Mouse (Mus musculus): ENCODE results near the gene Il25. TPM values are rescaled to one million over a fixed set of nuclear protein-coding genes. Genes with fewer than 3 reads are reported as not detected.

Il25 gene
- polyA plus RNA-seq (2012; ENCODE audit: low replicate concordance) = not detected in 2 replicates

GRCm38 (mm10) chr14:54932645-54933150 lies at the start of gene Il25:
TSS of gene Il25 (plus strand) at chr14:54932695.

GRCm38 (mm10) chr14:54883154-54884021 lies 49.1 kb upstream of the Il25 start, which contains the start of the genes Bcl2l2 and Gm20521:
TSS of gene Bcl2l2 (plus strand) at chr14:54883377.
TSS of gene Gm20521 (plus strand) at chr14:54883441.

GRCm38 (mm10) chr14:54892200-54892599 lies 40.3 kb upstream of the Il25 start, which contains the start of gene Pabpn1:
TSS of gene Pabpn1 (plus strand) at chr14:54892500.

GRCm38 (mm10) chr14:54912886-54913285 lies 19.6 kb upstream of the Il25 start, which contains the start of gene Slc22a17:
TSS of gene Slc22a17 (minus strand) at chr14:54913132.

GRCm38 (mm10) chr14:54925349-54926342 lies 6.8 kb upstream of the Il25 start, which contains the start of gene Efs:
TSS of gene Efs (minus strand) at chr14:54926126.

GRCm38 (mm10) chr14:54935904-54936830 lies 3.7 kb downstream of the Il25 start, which contains the start of gene Cmtm5:
TSS of gene Cmtm5 (plus strand) at chr14:54936261.

GRCm38 (mm10) chr14:54966320-54966977 lies 34.0 kb downstream of the Il25 start, which contains the start of gene Myh6:
TSS of gene Myh6 (minus strand) at chr14:54966927.

GRCm38 (mm10) chr14:54976633-54977032 lies 44.1 kb downstream of the Il25 start, which contains the start of gene Gm17428:
TSS of gene Gm17428 (plus strand) at chr14:54976933.

Other genes with a start within 250 kb of the Il25 start
- gene 1700123O20Rik, start 246.5 kb upstream of the Il25 start, polyA plus RNA-seq (2012; ENCODE audit: low replicate concordance) = 21.9 and 24.6 TPM in 2 replicates
- gene Acin1, start 245.8 kb upstream of the Il25 start, polyA plus RNA-seq (2012; ENCODE audit: low replicate concordance) = 173 and 343 TPM in 2 replicates
- gene Gm29776, start 233.9 kb upstream of the Il25 start, polyA plus RNA-seq (2012; ENCODE audit: low replicate concordance) = not detected in 2 replicates
- 1.6 and 3.1 TPM in 2 replicates for gene Cebpe, start 220.5 kb upstream of the Il25 start, polyA plus RNA-seq (2012; ENCODE audit: low replicate concordance)
- 19.6 and 21.8 TPM in 2 replicates for gene Slc7a8, start 150.7 kb upstream of the Il25 start, polyA plus RNA-seq (2012; ENCODE audit: low replicate concordance)
- gene Rnf212b, start 118.6 kb upstream of the Il25 start, polyA plus RNA-seq (2012; ENCODE audit: low replicate concordance) = not detected in 2 replicates
- 0.86 and 0.91 TPM in 2 replicates for gene Homez, start 61.7 kb upstream of the Il25 start, polyA plus RNA-seq (2012; ENCODE audit: low replicate concordance)
- 1.2 TPM in 2 replicates for gene Ppp1r3e, start 55.1 kb upstream of the Il25 start, polyA plus RNA-seq (2012; ENCODE audit: low replicate concordance)
- gene Bcl2l2, start 49.3 kb upstream of the Il25 start, polyA plus RNA-seq (2012; ENCODE audit: low replicate concordance) = 48.9 and 77.3 TPM in 2 replicates
- gene Gm20521, start 49.3 kb upstream of the Il25 start, polyA plus RNA-seq (2012; ENCODE audit: low replicate concordance) = 10.1 and 11.1 TPM in 2 replicates
- 165 and 331 TPM in 2 replicates for gene Pabpn1, start 40.2 kb upstream of the Il25 start, polyA plus RNA-seq (2012; ENCODE audit: low replicate concordance)
- 1.7 and 2.0 TPM in 2 replicates for gene Slc22a17, start 19.6 kb upstream of the Il25 start, polyA plus RNA-seq (2012; ENCODE audit: low replicate concordance)
- 0.27 and 0.41 TPM in 2 replicates for gene Efs, start 6.6 kb upstream of the Il25 start, polyA plus RNA-seq (2012; ENCODE audit: low replicate concordance)
- not detected in 2 replicates for gene Cmtm5, start 3.6 kb downstream of the Il25 start, polyA plus RNA-seq (2012; ENCODE audit: low replicate concordance)
- gene Myh6, start 34.2 kb downstream of the Il25 start, polyA plus RNA-seq (2012; ENCODE audit: low replicate concordance) = 0.52 TPM in 1 of 2 replicates, not detected in the other
- not detected in 2 replicates for gene Gm17428, start 44.2 kb downstream of the Il25 start, polyA plus RNA-seq (2012; ENCODE audit: low replicate concordance)
- not detected in 2 replicates for gene Myh7, start 61.9 kb downstream of the Il25 start, polyA plus RNA-seq (2012; ENCODE audit: low replicate concordance)
- 35.4 and 46.8 TPM in 2 replicates for gene Ngdn, start 82.8 kb downstream of the Il25 start, polyA plus RNA-seq (2012; ENCODE audit: low replicate concordance)
- gene Zfhx2, start 159.6 kb downstream of the Il25 start, polyA plus RNA-seq (2012; ENCODE audit: low replicate concordance) = 7.2 and 11.2 TPM in 2 replicates
- 2.2 and 3.4 TPM in 2 replicates for gene Thtpa, start 162.1 kb downstream of the Il25 start, polyA plus RNA-seq (2012; ENCODE audit: low replicate concordance)
- 11.8 and 17.7 TPM in 2 replicates for gene Ap1g2, start 173.9 kb downstream of the Il25 start, polyA plus RNA-seq (2012; ENCODE audit: low replicate concordance)
- not detected in 2 replicates for gene Jph4, start 184.2 kb downstream of the Il25 start, polyA plus RNA-seq (2012; ENCODE audit: low replicate concordance)